Mouse (Mus musculus) ES-Bruce4 (cell line): ENCODE results near the gene Sgms2. TPM values are rescaled to one million over a fixed set of nuclear protein-coding genes. Genes with fewer than 3 reads are reported as not detected.

Experiments used
- H3K27ac ChIP-seq: 2 replicates; pipeline ENCODE4 v1.5.1; 2012; ENCODE audit warnings: low read length, inconsistent platforms; ENCODE audit not compliant: insufficient read depth
- H3K27me3 ChIP-seq: 2 replicates; pipeline ENCODE4 v1.6.1; 2012; ENCODE audit warnings: mild to moderate bottlenecking, low read length, inconsistent platforms; ENCODE audit not compliant: control insufficient read depth, poor library complexity, insufficient read depth, severe bottlenecking
- H3K36me3 ChIP-seq: 2 replicates; pipeline ENCODE4 v1.6.1; 2012; ENCODE audit warnings: inconsistent platforms, mild to moderate bottlenecking, low read length, moderate library complexity; ENCODE audit not compliant: control insufficient read depth, poor library complexity, insufficient read depth, severe bottlenecking
- H3K4me1 ChIP-seq: one replicate; pipeline ENCODE4 v1.8.1; 2011; ENCODE audit warnings: low read length; ENCODE audit not compliant: control insufficient read depth, insufficient read depth
- H3K4me3 ChIP-seq: 2 replicates; pipeline ENCODE4 v1.5.1; 2011; ENCODE audit warnings: low read depth, mild to moderate bottlenecking, low read length
- H3K9ac ChIP-seq: 2 replicates; pipeline ENCODE4 v1.6.1; 2012; ENCODE audit warnings: low read depth, mild to moderate bottlenecking, inconsistent platforms; ENCODE audit not compliant: poor library complexity, severe bottlenecking
- H3K9me3 ChIP-seq: replicated peaks from 2 replicates; pipeline ENCODE4 v1.6.1; 2012; ENCODE audit warnings: mild to moderate bottlenecking, low read length, inconsistent platforms; ENCODE audit not compliant: control insufficient read depth, poor library complexity, insufficient read depth, severe bottlenecking
- CTCF ChIP-seq: IDR thresholded peaks from one replicate; pipeline ENCODE4 v1.8.1; 2011; ENCODE audit warnings: low read depth, low read length
- EP300 ChIP-seq: IDR thresholded peaks from 2 replicates; pipeline ENCODE4 v1.6.1; 2011; ENCODE audit warnings: low read depth, low read length; ENCODE audit not compliant: insufficient read depth
- POLR2A ChIP-seq: IDR thresholded peaks from one replicate; pipeline ENCODE4 v1.8.1; 2011; ENCODE audit warnings: low read length; ENCODE audit not compliant: insufficient read depth
- polyA plus RNA-seq: library from polyadenylated mRNA; stranded (reverse); fragments of >200 nt; gene quantifications from 2 replicates; pipeline ENCODE4 v1.2.4, GENCODE M21; 2011; ENCODE audit warnings: low read depth; ENCODE audit not compliant: missing spikeins, insufficient read depth, insufficient read length

The Sgms2 gene
- polyA plus RNA-seq, 1 experiment = 2.2 TPM

DNA sequence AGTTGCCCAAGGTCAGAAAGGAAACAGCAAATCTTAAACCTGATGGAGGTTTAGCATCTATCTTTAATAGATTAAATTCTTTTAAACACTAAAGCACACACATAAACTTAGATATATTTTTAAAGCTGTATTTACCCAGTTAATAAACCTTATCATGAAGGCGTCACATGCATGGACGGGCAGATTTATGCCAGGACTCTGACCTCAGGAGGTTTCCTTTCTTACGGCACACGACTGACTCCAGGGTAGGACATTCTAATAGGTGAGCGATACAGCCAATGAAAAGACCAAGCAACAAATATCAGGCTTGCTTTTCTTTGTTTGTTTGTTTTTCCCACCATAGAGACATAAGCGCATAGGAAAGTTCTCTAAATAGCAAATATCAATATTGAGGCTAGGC, 142.2 kb downstream of the Sgms2 start:
- H3K27ac ChIP-seq = no peak overlapping the region
- H3K36me3 ChIP-seq = no peaks in the 10 kb centered on the region

DNA sequence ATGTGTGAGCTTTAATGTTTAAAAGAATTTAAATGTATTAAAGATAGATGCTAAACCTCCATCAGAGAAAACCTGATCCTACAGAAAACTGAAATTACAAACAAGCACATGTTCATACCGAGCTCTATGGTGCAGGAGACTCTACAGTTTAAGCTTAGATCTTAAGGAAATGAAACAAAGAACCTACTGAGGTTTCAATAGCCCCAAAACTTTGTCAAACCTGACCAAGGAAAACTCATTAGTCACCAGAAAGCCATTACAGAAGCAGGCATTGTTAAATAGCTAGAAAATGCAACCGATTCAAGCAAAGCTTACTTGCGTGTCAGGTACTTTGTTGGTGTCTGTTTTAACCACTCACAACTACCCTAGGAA, 142.6 kb downstream of the Sgms2 start:
- Histone ChIP-seq H3K27ac (no peak overlapping the region), H3K4me1 (no peaks in the 10 kb centered on the region), H3K9me3 (no peaks in the 10 kb centered on the region), H3K27me3 (no peaks in the 10 kb centered on the region), H3K36me3 (no peaks in the 10 kb centered on the region), H3K9ac (no peak overlapping the region), H3K4me3 (no peak overlapping the region)
- no peak for TF ChIP-seq CTCF
- TF ChIP-seq POLR2A = no peak
- TF ChIP-seq EP300 = no peak

More for the DNA sequence above, 142.2 kb downstream of the Sgms2 start:
- Histone ChIP-seq H3K27me3 (no peaks in the 10 kb centered on the region), H3K9me3 (no peaks in the 10 kb centered on the region), H3K4me3 (no peak overlapping the region), H3K9ac (no peak overlapping the region), H3K4me1 (no peaks in the 10 kb centered on the region)
- TF ChIP-seq POLR2A (no peak), CTCF (no peak)

DNA sequence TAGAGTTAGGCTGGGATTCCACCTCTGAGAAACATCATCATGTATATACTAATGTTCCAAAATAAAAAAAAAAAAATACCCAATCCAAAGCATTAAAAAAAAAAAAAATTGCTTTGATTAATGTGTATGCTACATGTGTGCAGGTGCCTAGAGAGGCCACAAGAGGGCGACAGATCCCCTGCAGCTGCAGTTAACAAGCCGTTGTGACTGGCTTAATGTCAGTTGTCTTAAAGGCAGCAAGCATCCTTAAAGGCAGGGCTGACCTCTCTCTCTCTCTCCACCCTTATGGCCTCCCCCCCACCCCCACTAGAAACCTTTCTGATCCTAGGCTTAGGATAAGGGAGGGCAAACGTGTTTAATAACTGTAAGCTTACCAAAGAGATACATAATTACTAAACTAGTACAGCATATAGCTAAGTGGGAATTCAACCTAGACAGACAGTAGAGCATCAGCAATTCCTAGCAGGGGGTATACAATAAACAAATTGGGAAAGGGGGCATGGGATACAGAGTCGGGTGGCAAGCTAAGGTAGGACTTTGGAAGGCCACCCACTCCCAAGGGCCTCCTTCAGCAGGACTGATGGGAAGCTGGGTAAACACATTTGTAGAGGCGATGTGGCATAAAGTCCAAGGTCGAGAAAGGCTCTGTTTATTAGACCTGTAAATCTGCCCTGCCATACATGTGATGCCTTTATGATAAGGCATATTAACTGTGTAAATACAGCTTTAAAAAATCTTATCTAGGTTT, 143.2 kb downstream of the Sgms2 start:
- TF ChIP-seq CTCF (peak; percentile 94), POLR2A (no peak), EP300 (no peak)
- no peaks in the 10 kb centered on the region for H3K36me3 ChIP-seq
- no peak overlapping the region for H3K4me3 ChIP-seq
- H3K4me1 ChIP-seq = no peaks in the 10 kb centered on the region
- no peak overlapping the region for H3K27ac ChIP-seq
- no peaks in the 10 kb centered on the region for H3K27me3 ChIP-seq
- no peaks in the 10 kb centered on the region for H3K9me3 ChIP-seq
- H3K9ac ChIP-seq = no peak overlapping the region

DNA sequence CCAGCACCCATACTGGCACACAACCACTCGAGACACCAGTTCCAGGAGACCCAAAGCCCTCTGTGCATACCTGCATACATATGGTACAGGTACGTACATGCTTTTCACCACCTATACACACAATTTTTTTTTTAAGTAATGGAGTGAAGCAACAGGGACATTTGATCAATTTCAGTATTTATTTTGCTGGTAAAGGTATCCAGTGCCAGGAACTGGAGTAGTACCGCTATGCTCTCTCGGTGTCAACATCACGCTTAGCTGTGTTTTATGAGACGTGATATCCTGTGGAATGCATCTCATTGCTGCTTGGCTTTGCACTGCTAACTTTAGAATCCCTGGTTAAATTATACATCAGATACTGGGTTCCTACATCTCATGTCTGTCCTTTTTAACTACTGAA, 145.3 kb downstream of the Sgms2 start:
- Histone ChIP-seq H3K9ac (no peak overlapping the region), H3K4me1 (no peaks in the 10 kb centered on the region), H3K4me3 (no peak overlapping the region), H3K36me3 (no peaks in the 10 kb centered on the region), H3K27ac (no peak overlapping the region), H3K9me3 (no peaks in the 10 kb centered on the region), H3K27me3 (no peaks in the 10 kb centered on the region)
- TF ChIP-seq POLR2A = no peak

DNA sequence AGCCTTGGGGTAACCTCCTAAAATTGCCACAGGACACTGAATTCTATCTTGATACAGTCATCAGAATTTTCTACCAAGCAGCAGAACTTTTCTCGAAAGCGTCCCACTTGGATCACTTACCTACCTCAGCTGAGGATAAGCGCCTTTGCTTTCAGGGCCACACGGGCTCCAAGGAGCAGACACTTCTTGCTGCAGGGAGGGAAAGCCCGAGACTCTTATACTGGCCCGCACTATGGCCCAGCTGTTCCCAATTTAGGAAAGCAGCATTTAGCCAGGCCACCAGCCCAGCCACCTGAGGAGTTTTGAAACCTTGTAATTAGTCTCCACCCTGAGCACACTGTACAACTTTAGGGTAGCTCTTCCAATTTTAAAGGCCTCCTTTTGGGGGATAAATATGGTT, 147.9 kb downstream of the Sgms2 start:
- Histone ChIP-seq H3K4me3 (no peak overlapping the region), H3K9me3 (no peaks in the 10 kb centered on the region; the same call in none of the 2 replicates), H3K9ac (no peak overlapping the region), H3K27me3 (no peaks in the 10 kb centered on the region; the same call in 1 of the 2 replicates), H3K27ac (no peak overlapping the region), H3K36me3 (no peaks in the 10 kb centered on the region), H3K4me1 (no peaks in the 10 kb centered on the region)
- TF ChIP-seq POLR2A = no peak
- TF ChIP-seq CTCF = no peak
- TF ChIP-seq EP300 = no peak

DNA sequence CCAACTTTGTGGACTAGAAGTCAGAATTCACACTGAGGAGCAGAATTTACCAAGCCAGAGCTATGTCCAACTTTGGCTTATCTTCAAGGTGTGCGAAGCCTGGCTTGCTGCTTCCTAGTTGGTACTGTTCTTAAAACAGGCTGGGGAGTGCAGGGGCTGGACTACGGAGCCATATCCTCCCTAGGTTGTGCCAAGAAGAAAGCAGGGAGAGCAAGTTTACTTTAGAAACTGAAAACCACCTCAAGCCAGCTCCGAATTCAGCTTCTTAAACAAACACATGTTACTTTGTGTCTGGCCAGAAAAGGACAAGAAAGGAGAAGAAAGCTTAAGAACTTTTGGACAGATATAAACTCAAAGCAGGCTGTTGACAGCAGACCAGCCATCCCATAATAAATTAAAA, 150.3 kb downstream of the Sgms2 start:
- Histone ChIP-seq H3K4me3 (no peak overlapping the region), H3K36me3 (no peaks in the 10 kb centered on the region), H3K27ac (no peak overlapping the region), H3K9ac (no peak overlapping the region), H3K9me3 (peaks cover 10% of the 10 kb centered on the region), H3K4me1 (no peaks in the 10 kb centered on the region), H3K27me3 (no peaks in the 10 kb centered on the region; the same call in 1 of the 2 replicates)
- no peak for TF ChIP-seq CTCF
- no peak for TF ChIP-seq EP300
- TF ChIP-seq POLR2A = no peak
